Mouse (Mus musculus) lung, postnatal 0 days (tissue): ENCODE results near the gene Sec22b.

Experiments used
- CTCF ChIP-seq: IDR thresholded peaks from 2 replicates; pipeline ENCODE4 v1.5.1; 2016; ENCODE audit warnings: antibody characterized with exemption, mild to moderate bottlenecking
- EP300 ChIP-seq: IDR thresholded peaks from 2 replicates; pipeline ENCODE4 v1.6.1; 2016; ENCODE audit warnings: antibody characterized with exemption, mild to moderate bottlenecking, control low read depth

- TF ChIP-seq CTCF (no peak), EP300 (no peak)
Measured at GRCm38 (mm10) chr3:97939626-97940510, 38.9 kb downstream of the Sec22b start.
